Mouse (Mus musculus) heart, embryonic 14.5 days (tissue): ENCODE measurements at regions not wholly inside any gene's neighbourhood (a gene's known extent, or its start where the extent isn't known, plus 50 kb on each side); places are given as distances from the start of the nearest gene placed in this dataset.

Experiments used
- ATAC-seq: fragments of 200-750 bp; cut with Nextera tagmentation; 2 replicates; pipeline ENCODE4 v1.8.0; 2017; ENCODE audit warnings: low read depth, moderate TSS enrichment; ENCODE audit not compliant: insufficient number of reproducible peaks, insufficient read depth, low FRiP score
- H3K27ac ChIP-seq, 2 experiments: fragments of 200-500 bp in 1 of 2; fragments of 300-500 bp in 1 of 2; sonication (generic) in 1 of 2; replicated peaks in 1 of 2; 2 replicates each; pipeline ENCODE4 v1.5.1; 2012 to 2014; ENCODE audit warnings: low read depth in 2 of 2, low read length in 2 of 2, control low read depth in 1 of 2, mild to moderate bottlenecking in 1 of 2, mixed read lengths in 1 of 2; ENCODE audit not compliant: control insufficient read depth in 1 of 2, insufficient read depth in 1 of 2
- H3K27me3 ChIP-seq: fragments of 300-500 bp; sonication (generic); 2 replicates; pipeline ENCODE4 v1.6.1; 2014; ENCODE audit warnings: mild to moderate bottlenecking, low read length, control low read depth; ENCODE audit not compliant: control insufficient read depth, insufficient read depth
- H3K36me3 ChIP-seq: fragments of 300-500 bp; sonication (generic); 2 replicates; pipeline ENCODE4 v1.6.1; 2014; ENCODE audit warnings: mild to moderate bottlenecking, control low read depth, low read length, mixed read lengths; ENCODE audit not compliant: control insufficient read depth, insufficient read depth
- H3K4me1 ChIP-seq, 2 experiments: fragments of 200-500 bp in 1 of 2; fragments of 300-500 bp in 1 of 2; sonication (generic) in 1 of 2; 2 replicates each; pipeline ENCODE4 v1.6.1; 2012 to 2014; ENCODE audit warnings: low read length in 2 of 2, control low read depth in 1 of 2, mixed read lengths in 1 of 2; ENCODE audit not compliant: control insufficient read depth in 2 of 2, insufficient read depth in 2 of 2
- H3K4me2 ChIP-seq: fragments of 300-500 bp; sonication (generic); 2 replicates; pipeline ENCODE4 v1.6.1; 2014; ENCODE audit warnings: mild to moderate bottlenecking, low read length
- H3K4me3 ChIP-seq, 2 experiments: fragments of 200-500 bp in 1 of 2; fragments of 300-500 bp in 1 of 2; sonication (generic) in 1 of 2; 2 replicates each; pipeline ENCODE4 v1.5.1; 2012 to 2014; ENCODE audit warnings: low read length in 2 of 2, mild to moderate bottlenecking in 2 of 2, control low read depth in 1 of 2, low read depth in 1 of 2, moderate library complexity in 1 of 2; ENCODE audit not compliant: control insufficient read depth in 1 of 2, insufficient read depth in 1 of 2
- H3K9ac ChIP-seq: fragments of 300-500 bp; sonication (generic); 2 replicates; pipeline ENCODE4 v1.6.1; 2014; ENCODE audit warnings: mild to moderate bottlenecking, low read length
- H3K9me3 ChIP-seq: fragments of 300-500 bp; sonication (generic); 2 replicates; pipeline ENCODE4 v1.6.1; 2016; ENCODE audit warnings: low read length, control low read depth; ENCODE audit not compliant: control insufficient read depth
- WGBS: fragments of 180-500 bp; shearing (Covaris S2); extraction: QIAGEN DNeasy Blood & Tissue Kit; methylation state at CpG from one replicate; pipeline ENCODE4 v1.1.7; 2014; 5-methylcytosine and 5-hydroxymethylcytosine counted together

DNA sequence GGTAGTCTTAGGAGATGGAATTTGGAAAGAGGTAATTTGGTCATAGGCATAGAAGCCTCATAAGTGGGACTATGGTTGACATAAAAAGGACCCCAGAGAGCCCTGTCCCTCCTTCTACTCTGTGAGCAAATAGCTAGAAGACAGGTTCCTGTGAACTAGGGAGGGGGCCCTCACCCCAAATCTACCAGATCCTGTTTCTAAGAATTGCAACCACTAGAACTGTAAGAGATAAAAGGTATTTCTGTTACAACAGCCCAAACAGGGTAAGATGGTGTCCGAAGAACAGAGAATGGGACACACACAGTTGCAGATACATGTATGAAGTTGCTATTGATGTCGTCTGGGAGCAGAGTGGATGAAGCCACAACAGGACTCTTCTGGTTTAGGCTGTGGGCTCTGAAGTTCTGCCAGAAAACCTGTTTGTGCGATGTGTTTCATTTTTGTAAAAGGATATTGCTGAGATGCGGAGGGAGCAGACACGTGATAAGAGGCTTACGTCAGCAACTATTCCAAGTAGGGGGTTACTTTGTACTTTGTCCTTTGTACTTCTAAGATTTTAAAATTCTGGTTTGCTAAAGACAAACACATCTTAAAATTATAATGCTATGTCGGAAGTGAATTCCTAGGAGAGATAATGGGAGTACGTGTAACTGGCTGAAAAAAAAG, 164.0 kb downstream of the Usp46 start:
- Histone ChIP-seq H3K36me3 (no peaks in the 10 kb centered on the region), H3K4me3 (no peak overlapping the region), H3K9me3 (no peaks in the 10 kb centered on the region), H3K4me1 (0 out of 4 replicates have a peak, but pooled peaks cover 0 to 8% of the 10 kb centered on the region in 2 experiments), H3K27me3 (no peaks in the 10 kb centered on the region), H3K9ac (no peak overlapping the region), H3K27ac (no peak overlapping the region), H3K4me2 (no peak overlapping the region)
- WGBS, result 76% methylated on average over 8 of the region's 8 CpGs
- no peak for ATAC-seq

DNA sequence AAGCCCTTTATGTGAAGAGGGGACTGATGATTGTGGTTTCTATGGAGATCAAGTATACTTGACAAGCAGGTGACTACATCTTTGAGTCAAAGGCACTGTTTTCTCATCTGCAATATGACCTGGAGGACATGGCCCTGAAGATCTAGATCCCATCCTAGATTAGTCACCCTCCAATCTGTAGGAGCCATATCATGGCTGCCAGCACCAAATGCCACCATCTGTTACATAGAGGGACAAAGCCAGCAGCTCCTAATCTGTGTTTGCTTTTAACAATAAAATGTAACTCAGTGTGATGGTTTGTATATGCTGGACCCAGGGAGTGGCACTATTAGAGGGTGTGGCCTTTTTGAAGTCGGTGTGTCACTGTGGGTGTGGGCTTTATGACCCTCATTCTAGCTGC, 156.1 kb downstream of the Usp46 start:
- H3K4me2 ChIP-seq, result no peak overlapping the region
- no peak overlapping the region for H3K4me3 ChIP-seq
- H3K4me1 ChIP-seq, result peaks cover 0 to 2% of the 10 kb centered on the region in 2 experiments; a peak in 2 of 4 replicates
- H3K36me3 ChIP-seq, result no peaks in the 10 kb centered on the region
- no peak overlapping the region for H3K9ac ChIP-seq
- no peak for ATAC-seq
- H3K27me3 ChIP-seq, result no peaks in the 10 kb centered on the region
- WGBS, result 75% methylated on average over 1 of the region's 1 CpGs
- no peak overlapping the region for H3K27ac ChIP-seq
- H3K9me3 ChIP-seq, result no peaks in the 10 kb centered on the region

DNA sequence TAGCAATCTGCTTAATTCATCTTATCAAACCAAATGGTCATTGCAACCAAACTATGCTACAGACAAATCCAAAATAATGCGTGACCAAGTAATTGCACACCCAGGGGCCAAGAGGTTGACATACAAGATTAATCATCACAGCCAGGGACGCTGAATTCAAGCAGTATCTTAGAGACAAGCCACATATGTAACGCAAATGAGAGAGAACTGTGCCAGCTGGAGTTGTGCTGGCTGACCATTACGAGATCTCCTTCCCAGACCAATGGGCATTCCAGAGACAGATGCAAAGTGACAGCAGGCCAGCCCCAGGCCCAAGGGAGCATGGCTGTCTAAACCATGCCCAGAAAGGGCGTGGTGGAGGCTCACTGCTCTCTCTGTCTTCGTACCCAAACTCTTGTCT, 155.1 kb downstream of the Usp46 start:
- no peak overlapping the region for H3K27ac ChIP-seq
- H3K4me3 ChIP-seq, result no peak overlapping the region
- H3K4me2 ChIP-seq, result no peak overlapping the region
- peaks cover 0 to 2% of the 10 kb centered on the region in 2 experiments; a peak in 2 of 4 replicates for H3K4me1 ChIP-seq
- no peaks in the 10 kb centered on the region for H3K36me3 ChIP-seq
- H3K27me3 ChIP-seq, result no peaks in the 10 kb centered on the region
- no peaks in the 10 kb centered on the region for H3K9me3 ChIP-seq
- 67% methylated on average over 6 of the region's 6 CpGs for WGBS
- ATAC-seq, result no peak
- no peak overlapping the region for H3K9ac ChIP-seq

DNA sequence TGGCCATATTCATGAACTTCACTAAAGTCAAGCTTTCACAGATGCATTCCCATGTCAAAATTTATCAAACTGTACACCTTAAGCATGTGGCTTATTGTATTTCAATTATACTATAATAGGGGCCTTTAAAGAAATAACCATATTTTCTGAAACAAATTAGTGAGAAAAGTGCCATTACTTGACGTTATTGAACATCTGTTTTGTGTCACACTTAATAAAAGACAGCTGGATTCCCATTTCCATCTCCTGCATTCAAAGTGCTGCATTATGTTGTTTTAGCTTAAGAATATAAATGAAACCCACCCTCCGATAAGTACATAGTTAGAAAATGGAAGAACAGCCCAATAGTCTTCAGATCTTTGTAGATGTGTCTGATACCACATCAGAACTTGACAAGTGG, 150.2 kb downstream of the Usp46 start:
- WGBS, result 78% methylated on average over 2 of the region's 2 CpGs
- no peak for ATAC-seq

DNA sequence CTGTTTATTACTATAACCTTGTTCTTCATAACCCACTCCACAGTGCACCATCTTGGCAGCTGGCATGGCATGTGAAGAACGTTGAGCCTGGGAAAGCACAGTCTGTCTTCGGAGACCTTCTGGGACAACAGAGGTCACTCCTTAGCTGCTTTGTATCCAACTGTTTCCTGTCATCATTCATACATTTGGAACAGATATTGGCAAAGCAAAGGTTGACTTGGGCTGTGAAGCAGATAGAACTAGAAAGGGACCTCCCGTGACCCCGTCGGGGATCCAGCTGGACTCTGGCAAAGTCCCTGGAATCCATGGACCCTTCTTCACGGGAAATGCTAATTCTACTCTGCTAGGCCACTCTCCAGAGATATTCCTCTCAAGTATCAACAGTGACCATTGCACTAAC, 148.3 kb downstream of the Usp46 start:
- no peak overlapping the region for H3K4me2 ChIP-seq
- H3K27me3 ChIP-seq, result no peaks in the 10 kb centered on the region
- no peak overlapping the region for H3K27ac ChIP-seq
- no peaks in the 10 kb centered on the region for H3K36me3 ChIP-seq
- H3K9ac ChIP-seq, result no peak overlapping the region
- no peak overlapping the region for H3K4me3 ChIP-seq
- 87% methylated on average over 6 of the region's 6 CpGs for WGBS
- no peaks in the 10 kb centered on the region for H3K9me3 ChIP-seq
- H3K4me1 ChIP-seq, result no peaks in the 10 kb centered on the region; a peak in 1 of 4 replicates
- no peak for ATAC-seq

More for the DNA sequence above, 150.2 kb downstream of the Usp46 start:
- H3K4me3 ChIP-seq, result no peak overlapping the region
- no peaks in the 10 kb centered on the region for H3K36me3 ChIP-seq
- H3K4me2 ChIP-seq, result no peak overlapping the region
- peaks cover 0 to 2% of the 10 kb centered on the region in 2 experiments; a peak in 2 of 4 replicates for H3K4me1 ChIP-seq
- H3K9me3 ChIP-seq, result no peaks in the 10 kb centered on the region
- H3K27ac ChIP-seq, result no peak overlapping the region
- H3K9ac ChIP-seq, result no peak overlapping the region
- H3K27me3 ChIP-seq, result no peaks in the 10 kb centered on the region

DNA sequence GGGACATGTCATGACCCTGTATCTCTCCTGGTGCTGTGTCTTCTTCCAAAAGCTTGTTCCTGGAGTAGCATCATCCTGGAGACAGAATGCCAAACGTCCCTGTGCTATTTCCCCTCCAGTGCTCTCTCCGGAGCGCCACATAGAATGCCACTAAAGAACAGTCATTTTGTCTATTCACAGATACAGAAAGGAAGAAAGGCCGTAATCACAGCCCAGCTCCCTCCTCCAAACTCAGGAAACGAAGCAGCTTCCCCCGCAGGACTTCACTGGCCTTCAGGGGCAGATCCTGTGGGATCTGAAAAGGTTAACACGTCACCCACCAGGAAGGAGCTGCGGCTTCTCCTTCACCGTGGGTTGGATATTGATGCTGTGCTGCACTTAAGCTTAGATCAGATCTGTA, 140.7 kb downstream of the Usp46 start:
- H3K27ac ChIP-seq, result no peak overlapping the region
- H3K9me3 ChIP-seq, result no peaks in the 10 kb centered on the region
- no peaks in the 10 kb centered on the region for H3K36me3 ChIP-seq
- no peak overlapping the region for H3K4me3 ChIP-seq
- no peak for ATAC-seq
- no peaks in the 10 kb centered on the region for H3K4me1 ChIP-seq
- H3K4me2 ChIP-seq, result no peak overlapping the region
- WGBS, result 59% methylated on average over 9 of the region's 9 CpGs
- no peak overlapping the region for H3K9ac ChIP-seq
- H3K27me3 ChIP-seq, result no peaks in the 10 kb centered on the region

DNA sequence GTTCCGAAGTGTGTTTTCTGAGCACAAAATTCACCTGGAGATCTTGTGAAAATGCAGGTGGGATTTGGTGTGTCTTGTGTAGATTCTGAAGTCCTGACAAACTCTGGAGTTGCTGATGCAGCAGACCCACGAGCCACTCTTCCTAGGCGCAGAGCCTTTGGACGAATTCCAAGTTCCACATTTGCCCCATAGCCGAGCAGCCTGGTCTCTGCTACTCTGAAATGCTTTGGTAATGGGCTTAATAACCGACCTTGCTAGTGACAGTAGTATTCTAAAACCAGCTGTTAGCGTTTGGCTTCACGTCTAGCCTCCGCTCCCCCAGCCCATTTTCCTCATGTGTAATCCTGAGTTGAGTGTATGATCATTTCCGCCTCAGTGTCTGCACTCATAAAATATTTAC, 139.5 kb downstream of the Usp46 start:
- no peak overlapping the region for H3K9ac ChIP-seq
- WGBS, result 60% methylated on average over 10 of the region's 10 CpGs
- no peak overlapping the region for H3K4me2 ChIP-seq
- no peaks in the 10 kb centered on the region for H3K27me3 ChIP-seq
- no peak for ATAC-seq
- no peaks in the 10 kb centered on the region for H3K4me1 ChIP-seq
- H3K4me3 ChIP-seq, result no peak overlapping the region
- H3K9me3 ChIP-seq, result no peaks in the 10 kb centered on the region
- no peaks in the 10 kb centered on the region for H3K36me3 ChIP-seq
- no peak overlapping the region for H3K27ac ChIP-seq

DNA sequence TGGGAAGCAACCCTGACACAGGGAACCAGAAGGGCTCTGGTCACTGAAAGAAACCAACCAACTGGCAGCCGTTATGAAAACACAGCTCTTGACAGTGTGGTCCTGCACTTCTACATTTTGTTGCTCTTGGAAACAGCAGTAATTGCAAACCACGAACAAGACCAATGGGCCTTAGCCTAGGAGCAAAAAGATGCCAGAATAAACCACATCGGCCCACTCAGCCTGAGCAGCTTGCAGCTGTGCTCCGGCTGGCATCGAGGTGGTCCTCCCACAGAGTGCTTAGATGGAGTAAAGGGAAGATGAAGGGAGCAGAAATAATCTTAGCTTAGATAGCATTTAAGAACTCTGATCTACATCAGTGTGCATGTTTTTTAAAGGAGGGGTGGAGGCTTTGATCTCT, 138.0 kb downstream of the Usp46 start:
- 69% methylated on average over 5 of the region's 5 CpGs for WGBS
- H3K27me3 ChIP-seq, result no peaks in the 10 kb centered on the region
- no peak overlapping the region for H3K4me2 ChIP-seq
- no peak for ATAC-seq
- H3K4me3 ChIP-seq, result no peak overlapping the region
- no peaks in the 10 kb centered on the region for H3K9me3 ChIP-seq
- no peaks in the 10 kb centered on the region for H3K36me3 ChIP-seq
- H3K4me1 ChIP-seq, result no peaks in the 10 kb centered on the region
- H3K9ac ChIP-seq, result no peak overlapping the region
- no peak overlapping the region for H3K27ac ChIP-seq
